Mouse (Mus musculus) limb, embryonic 11.5 days (tissue): Measurements from ENCODE around the gene Tarbp1. TPM values are rescaled to one million over a fixed set of nuclear protein-coding genes. Genes with fewer than 3 reads are reported as not detected.
"Not testable (repeated sequence)": the region's sequence is repeated elsewhere in the genome, so short reads cannot be mapped to it uniquely, and the experiment has no call there.

Source experiments
- ATAC-seq: fragments of 200-750 bp; cut with Nextera tagmentation; 2 replicates; pipeline ENCODE4 v1.8.0; 2017; ENCODE audit warnings: low read depth; ENCODE audit not compliant: insufficient number of reproducible peaks, low FRiP score, low TSS enrichment
- DNase-seq: peaks from one replicate; pipeline ENCODE4 v3.0.0-alpha.2; 2015; ENCODE audit warnings: low spot score
- H3K27ac ChIP-seq: fragments of 300-500 bp; sonication (generic); replicated peaks from 2 replicates; pipeline ENCODE4 v1.5.1; 2014; ENCODE audit warnings: low read depth, mild to moderate bottlenecking, low read length
- H3K27me3 ChIP-seq: fragments of 300-500 bp; sonication (generic); 2 replicates; pipeline ENCODE4 v1.6.1; 2014; ENCODE audit warnings: mild to moderate bottlenecking, low read length, mixed read lengths; ENCODE audit not compliant: control insufficient read depth, insufficient read depth
- H3K36me3 ChIP-seq: fragments of 300-500 bp; sonication (generic); 2 replicates; pipeline ENCODE4 v1.6.1; 2014; ENCODE audit warnings: mild to moderate bottlenecking, low read length, moderate library complexity, mixed read lengths; ENCODE audit not compliant: control insufficient read depth, insufficient read depth
- H3K4me1 ChIP-seq: fragments of 300-500 bp; sonication (generic); 2 replicates; pipeline ENCODE4 v1.6.1; 2014; ENCODE audit warnings: low read length, mixed read lengths; ENCODE audit not compliant: control insufficient read depth, insufficient read depth
- H3K4me2 ChIP-seq: fragments of 300-500 bp; sonication (generic); 2 replicates; pipeline ENCODE4 v1.6.1; 2014; ENCODE audit warnings: low read depth, mild to moderate bottlenecking, moderate library complexity; ENCODE audit not compliant: severe bottlenecking
- H3K4me3 ChIP-seq: fragments of 300-500 bp; sonication (generic); 2 replicates; pipeline ENCODE4 v1.5.1; 2014; ENCODE audit warnings: low read depth, low read length
- H3K9ac ChIP-seq: fragments of 300-500 bp; sonication (generic); 2 replicates; pipeline ENCODE4 v1.6.1; 2014; ENCODE audit warnings: mild to moderate bottlenecking, low read length
- H3K9me3 ChIP-seq: fragments of 300-500 bp; sonication (generic); 2 replicates; pipeline ENCODE4 v1.6.1; 2016; ENCODE audit warnings: low read length; ENCODE audit not compliant: control insufficient read depth
- WGBS: fragments of 180-500 bp; shearing (Covaris S2); extraction: QIAGEN DNeasy Blood & Tissue Kit; methylation state at CpG from one replicate; pipeline ENCODE4 v1.1.7; 2014; 5-methylcytosine and 5-hydroxymethylcytosine counted together
- polyA plus RNA-seq: library from polyadenylated mRNA; unstranded; fragments of >200 nt; fragmentation: Nextera tagmentation; extraction: Ambion mirVana; gene quantifications from 2 replicates; pipeline ENCODE4 v1.2.1, GENCODE M21; 2014

The Tarbp1 gene
- polyA plus RNA-seq, 1 experiment from 2014 or later, result 3.8 TPM

- Histone ChIP-seq H3K4me1 (no peaks in the 10 kb centered on the region), H3K36me3 (no peaks in the 10 kb centered on the region), H3K9ac (no peak overlapping the region), H3K4me2 (no peak overlapping the region), H3K27me3 (no peaks in the 10 kb centered on the region), H3K4me3 (no peak overlapping the region), H3K9me3 (no peaks in the 10 kb centered on the region), H3K27ac (no peak overlapping the region)
- ATAC-seq, result no peak
- WGBS, result 78% methylated on average over 4 of the region's 4 CpGs
- DNase-seq, result no peak
These were observed 69.8 kb downstream of the Tarbp1 start for GRCm38 (mm10) chr8:126405030-126405429.

- H3K27me3 ChIP-seq, H3K36me3 ChIP-seq, H3K4me1 ChIP-seq, ATAC-seq, H3K9ac ChIP-seq, H3K9me3 ChIP-seq, H3K4me3 ChIP-seq, H3K4me2 ChIP-seq, H3K27ac ChIP-seq: not testable (repeated sequence)
- peak; percentile 66 for DNase-seq
These were observed 70.3 kb downstream of the Tarbp1 start for GRCm38 (mm10) chr8:126404550-126404949.

- no peaks in the 10 kb centered on the region for H3K4me1 ChIP-seq
- DNase-seq, result no peak
- no peak for ATAC-seq
- WGBS, result 76% methylated on average over 3 of the region's 3 CpGs
- no peak overlapping the region for H3K9ac ChIP-seq
- no peaks in the 10 kb centered on the region for H3K9me3 ChIP-seq
- no peak overlapping the region for H3K4me2 ChIP-seq
- H3K27ac ChIP-seq, result no peak overlapping the region
- no peak overlapping the region for H3K4me3 ChIP-seq
- no peaks in the 10 kb centered on the region for H3K27me3 ChIP-seq
- H3K36me3 ChIP-seq, result no peaks in the 10 kb centered on the region
These were observed 76.5 kb downstream of the Tarbp1 start for GRCm38 (mm10) chr8:126398349-126398748.

- H3K36me3 ChIP-seq, result no peaks in the 10 kb centered on the region
- H3K4me3 ChIP-seq, result no peak overlapping the region
- ATAC-seq (no peak), DNase-seq (no peak)
- H3K4me2 ChIP-seq, result no peak overlapping the region
- no peak overlapping the region for H3K9ac ChIP-seq
- H3K27ac ChIP-seq, result no peak overlapping the region
- no peaks in the 10 kb centered on the region for H3K27me3 ChIP-seq
- 85% methylated on average over 5 of the region's 5 CpGs for WGBS
- no peaks in the 10 kb centered on the region for H3K4me1 ChIP-seq
- H3K9me3 ChIP-seq, result no peaks in the 10 kb centered on the region
These were observed 78.9 kb downstream of the Tarbp1 start for GRCm38 (mm10) chr8:126395917-126396316.

GRCm38 (mm10) chr8:126395386-126395785 is 79.5 kb downstream of the Tarbp1 start:
- no peak overlapping the region for H3K4me2 ChIP-seq
- no peaks in the 10 kb centered on the region for H3K27me3 ChIP-seq
- DNase-seq, result no peak
- H3K9ac ChIP-seq, result no peak overlapping the region
- no peak for ATAC-seq
- no peak overlapping the region for H3K27ac ChIP-seq
- H3K4me3 ChIP-seq, result no peak overlapping the region
- no peaks in the 10 kb centered on the region for H3K9me3 ChIP-seq
- 87% methylated on average over 9 of the region's 9 CpGs for WGBS
- no peaks in the 10 kb centered on the region for H3K36me3 ChIP-seq
- H3K4me1 ChIP-seq, result no peaks in the 10 kb centered on the region

- no peak overlapping the region for H3K4me2 ChIP-seq
- no peaks in the 10 kb centered on the region for H3K9me3 ChIP-seq
- ATAC-seq, result no peak
- H3K27ac ChIP-seq, result no peak overlapping the region
- H3K36me3 ChIP-seq, result no peaks in the 10 kb centered on the region
- no peak overlapping the region for H3K4me3 ChIP-seq
- H3K4me1 ChIP-seq, result no peaks in the 10 kb centered on the region
- no peaks in the 10 kb centered on the region for H3K27me3 ChIP-seq
- 70% methylated on average over 2 of the region's 2 CpGs for WGBS
- H3K9ac ChIP-seq, result no peak overlapping the region
- DNase-seq, result no peak
These were observed 83.3 kb downstream of the Tarbp1 start for GRCm38 (mm10) chr8:126391541-126391940.

GRCm38 (mm10) chr8:126387566-126387965 is 87.3 kb downstream of the Tarbp1 start:
- Histone ChIP-seq H3K9ac (no peak overlapping the region), H3K4me2 (no peak overlapping the region), H3K27ac (no peak overlapping the region), H3K36me3 (no peaks in the 10 kb centered on the region), H3K4me3 (no peak overlapping the region), H3K4me1 (no peaks in the 10 kb centered on the region), H3K27me3 (no peaks in the 10 kb centered on the region), H3K9me3 (no peaks in the 10 kb centered on the region)
- no peak for ATAC-seq
- WGBS, result 82% methylated on average over 4 of the region's 4 CpGs
- no peak for DNase-seq

GRCm38 (mm10) chr8:126382749-126383148 is 92.1 kb downstream of the Tarbp1 start:
- H3K4me1 ChIP-seq, result no peaks in the 10 kb centered on the region
- no peaks in the 10 kb centered on the region for H3K27me3 ChIP-seq
- no peak overlapping the region for H3K4me3 ChIP-seq
- no peak overlapping the region for H3K4me2 ChIP-seq
- H3K9me3 ChIP-seq, result no peaks in the 10 kb centered on the region
- H3K27ac ChIP-seq, result no peak overlapping the region
- ATAC-seq (no peak), DNase-seq (peak; percentile 34)
- 70% methylated on average over 5 of the region's 5 CpGs for WGBS
- H3K36me3 ChIP-seq, result no peaks in the 10 kb centered on the region
- no peak overlapping the region for H3K9ac ChIP-seq

- peak; percentile 51 for DNase-seq
- Histone ChIP-seq H3K27ac (no peak overlapping the region), H3K27me3 (no peaks in the 10 kb centered on the region), H3K4me1 (no peaks in the 10 kb centered on the region), H3K9ac (no peak overlapping the region), H3K9me3 (no peaks in the 10 kb centered on the region), H3K36me3 (no peaks in the 10 kb centered on the region), H3K4me3 (no peak overlapping the region), H3K4me2 (no peak overlapping the region)
- no peak for ATAC-seq
- WGBS, result 42% methylated on average over 14 of the region's 14 CpGs
These were observed 92.6 kb downstream of the Tarbp1 start for GRCm38 (mm10) chr8:126382216-126382615.
